Mouse (Mus musculus): ENCODE data around the gene Spata1. TPM values are rescaled to one million over a fixed set of nuclear protein-coding genes. Genes with fewer than 3 reads are reported as not detected.
A peak's percentile ranks its signal among the peaks of the same experiment; 100 is the strongest.

Gene Spata1
- total and polyA plus RNA-seq, 2 experiments from 2014 or later, result 6.5 to 13.5 TPM

GRCm38 (mm10) chr3:146498989-146499388 is 564 bp downstream of the Spata1 start:
- peaks cover 8% of the 10 kb centered on the region; the same call in 1 of the 2 replicates for H3K36me3 ChIP-seq (ENCODE audit: insufficient read depth)
- peak overlapping the region; percentile 51 for H3K27ac ChIP-seq (ENCODE audit: low read depth, low read length)
- WGBS, result 4% methylated on average over 13 of the region's 13 CpGs
- H3K27me3 ChIP-seq (ENCODE audit: insufficient read depth, low read length), result no peaks in the 10 kb centered on the region
- ATAC-seq, result no peak
- H3K9ac ChIP-seq, result peak overlapping the region; percentile 64
- DNase-seq, result no peak
- peaks cover 5% of the 10 kb centered on the region; the same call in 1 of the 2 replicates for H3K4me1 ChIP-seq (ENCODE audit: insufficient read depth)
- H3K9me3 ChIP-seq (ENCODE audit: low read length), result no peaks in the 10 kb centered on the region
- peak overlapping the region; percentile 75 for H3K4me3 ChIP-seq (ENCODE audit: low read depth, low read length)
- peak overlapping the region; percentile 69 for H3K4me2 ChIP-seq (ENCODE audit: low read depth)
- no peak for TF ChIP-seq CTCF (IDR thresholded peaks at IDR 0.05; ENCODE audit: low read depth)

- ATAC-seq, result no peak
- Histone ChIP-seq H3K9me3 (ENCODE audit: low read length) (no peaks in the 10 kb centered on the region), H3K4me1 (ENCODE audit: insufficient read depth) (no peaks in the 10 kb centered on the region), H3K9ac (no peak overlapping the region), H3K4me3 (ENCODE audit: low read depth, low read length) (no peak overlapping the region), H3K27ac (ENCODE audit: low read depth, low read length) (no peak overlapping the region), H3K4me2 (ENCODE audit: low read depth) (no peak overlapping the region), H3K36me3 (ENCODE audit: insufficient read depth) (no peaks in the 10 kb centered on the region), H3K27me3 (ENCODE audit: insufficient read depth, low read length) (no peaks in the 10 kb centered on the region)
- TF ChIP-seq CTCF (IDR thresholded peaks at IDR 0.05; ENCODE audit: low read depth), result no peak
- WGBS, result 43% methylated on average over 8 of the region's 8 CpGs
- DNase-seq, result no peak
Measured at GRCm38 (mm10) chr3:146494941-146495340, 4.6 kb downstream of the Spata1 start.

- Histone ChIP-seq H3K4me1 (ENCODE audit: insufficient read depth) (no peaks in the 10 kb centered on the region), H3K27me3 (ENCODE audit: insufficient read depth, low read length) (no peaks in the 10 kb centered on the region), H3K9ac (no peak overlapping the region), H3K27ac (ENCODE audit: low read depth, low read length) (no peak overlapping the region), H3K36me3 (ENCODE audit: insufficient read depth) (no peaks in the 10 kb centered on the region), H3K4me3 (ENCODE audit: low read depth, low read length) (no peak overlapping the region), H3K9me3 (ENCODE audit: low read length) (no peaks in the 10 kb centered on the region), H3K4me2 (ENCODE audit: low read depth) (no peak overlapping the region)
- WGBS, result 87% methylated on average over 4 of the region's 4 CpGs
- ATAC-seq, result no peak
- TF ChIP-seq CTCF (IDR thresholded peaks at IDR 0.05; ENCODE audit: low read depth), result no peak
- DNase-seq, result no peak
Measured at GRCm38 (mm10) chr3:146486464-146486863, 13.1 kb downstream of the Spata1 start.

GRCm38 (mm10) chr3:146482044-146482443 is 17.5 kb downstream of the Spata1 start:
- TF ChIP-seq CTCF (IDR thresholded peaks at IDR 0.05; ENCODE audit: low read depth), result no peak
- H3K9ac ChIP-seq, result no peak overlapping the region
- no peak overlapping the region for H3K4me3 ChIP-seq (ENCODE audit: low read depth, low read length)
- 72% methylated on average over 2 of the region's 2 CpGs for WGBS
- no peaks in the 10 kb centered on the region for H3K4me1 ChIP-seq (ENCODE audit: insufficient read depth)
- no peaks in the 10 kb centered on the region for H3K36me3 ChIP-seq (ENCODE audit: insufficient read depth)
- H3K27me3 ChIP-seq (ENCODE audit: insufficient read depth, low read length), result no peaks in the 10 kb centered on the region
- H3K4me2 ChIP-seq (ENCODE audit: low read depth), result no peak overlapping the region
- no peak overlapping the region for H3K27ac ChIP-seq (ENCODE audit: low read depth, low read length)
- no peak for ATAC-seq
- no peak for DNase-seq
- H3K9me3 ChIP-seq (ENCODE audit: low read length), result no peaks in the 10 kb centered on the region

- no peaks in the 10 kb centered on the region for H3K36me3 ChIP-seq (ENCODE audit: insufficient read depth)
- H3K4me3 ChIP-seq (ENCODE audit: low read depth, low read length), result no peak overlapping the region
- no peak overlapping the region for H3K4me2 ChIP-seq (ENCODE audit: low read depth)
- 90% methylated on average over 3 of the region's 3 CpGs for WGBS
- no peaks in the 10 kb centered on the region for H3K4me1 ChIP-seq (ENCODE audit: insufficient read depth)
- no peaks in the 10 kb centered on the region for H3K27me3 ChIP-seq (ENCODE audit: insufficient read depth, low read length)
- no peaks in the 10 kb centered on the region for H3K9me3 ChIP-seq (ENCODE audit: low read length)
- ATAC-seq (no peak), DNase-seq (no peak)
- no peak overlapping the region for H3K27ac ChIP-seq (ENCODE audit: low read depth, low read length)
- TF ChIP-seq CTCF (IDR thresholded peaks at IDR 0.05; ENCODE audit: low read depth), result no peak
- no peak overlapping the region for H3K9ac ChIP-seq
Measured at GRCm38 (mm10) chr3:146474428-146474827, 25.1 kb downstream of the Spata1 start.

- Histone ChIP-seq H3K27ac (ENCODE audit: low read depth, low read length) (no peak overlapping the region), H3K4me1 (ENCODE audit: insufficient read depth) (no peaks in the 10 kb centered on the region)
- DNase-seq, result no peak
Measured at GRCm38 (mm10) chr3:146473741-146474140, 25.8 kb downstream of the Spata1 start.

GRCm38 (mm10) chr3:146472657-146473056 is 26.9 kb downstream of the Spata1 start:
- Histone ChIP-seq H3K36me3 (ENCODE audit: insufficient read depth) (no peaks in the 10 kb centered on the region), H3K4me2 (ENCODE audit: low read depth) (no peak overlapping the region), H3K4me3 (ENCODE audit: low read depth, low read length) (no peak overlapping the region), H3K27me3 (ENCODE audit: insufficient read depth, low read length) (no peaks in the 10 kb centered on the region), H3K4me1 (ENCODE audit: insufficient read depth) (no peaks in the 10 kb centered on the region), H3K9me3 (ENCODE audit: low read length) (no peaks in the 10 kb centered on the region), H3K9ac (no peak overlapping the region), H3K27ac (ENCODE audit: low read depth, low read length) (no peak overlapping the region)
- 66% methylated on average over 4 of the region's 4 CpGs for WGBS
- ATAC-seq, result no peak
- DNase-seq, result no peak
- TF ChIP-seq CTCF (IDR thresholded peaks at IDR 0.05; ENCODE audit: low read depth), result no peak

More at GRCm38 (mm10) chr3:146473741-146474140, 25.8 kb downstream of the Spata1 start:
- Histone ChIP-seq H3K27me3 (ENCODE audit: insufficient read depth, low read length) (no peaks in the 10 kb centered on the region), H3K4me3 (ENCODE audit: low read depth, low read length) (no peak overlapping the region), H3K4me2 (ENCODE audit: low read depth) (no peak overlapping the region), H3K9ac (no peak overlapping the region), H3K9me3 (ENCODE audit: low read length) (no peaks in the 10 kb centered on the region), H3K36me3 (ENCODE audit: insufficient read depth) (no peaks in the 10 kb centered on the region)
- no peak for ATAC-seq
- no peak for TF ChIP-seq CTCF (IDR thresholded peaks at IDR 0.05; ENCODE audit: low read depth)

- Histone ChIP-seq H3K4me2 (ENCODE audit: low read depth) (no peak overlapping the region), H3K4me1 (ENCODE audit: insufficient read depth) (no peaks in the 10 kb centered on the region), H3K9ac (no peak overlapping the region), H3K9me3 (ENCODE audit: low read length) (no peaks in the 10 kb centered on the region), H3K36me3 (ENCODE audit: insufficient read depth) (no peaks in the 10 kb centered on the region), H3K27ac (ENCODE audit: low read depth, low read length) (no peak overlapping the region), H3K4me3 (ENCODE audit: low read depth, low read length) (no peak overlapping the region), H3K27me3 (ENCODE audit: insufficient read depth, low read length) (no peaks in the 10 kb centered on the region)
- DNase-seq (no peak), ATAC-seq (no peak)
- WGBS, result 78% methylated on average over 2 of the region's 2 CpGs
- TF ChIP-seq CTCF (IDR thresholded peaks at IDR 0.05; ENCODE audit: low read depth), result no peak
Measured at GRCm38 (mm10) chr3:146469226-146469625, 30.3 kb downstream of the Spata1 start.
